Mouse (Mus musculus): ENCODE results near the gene Dact3.

Gene Dact3

DNA sequence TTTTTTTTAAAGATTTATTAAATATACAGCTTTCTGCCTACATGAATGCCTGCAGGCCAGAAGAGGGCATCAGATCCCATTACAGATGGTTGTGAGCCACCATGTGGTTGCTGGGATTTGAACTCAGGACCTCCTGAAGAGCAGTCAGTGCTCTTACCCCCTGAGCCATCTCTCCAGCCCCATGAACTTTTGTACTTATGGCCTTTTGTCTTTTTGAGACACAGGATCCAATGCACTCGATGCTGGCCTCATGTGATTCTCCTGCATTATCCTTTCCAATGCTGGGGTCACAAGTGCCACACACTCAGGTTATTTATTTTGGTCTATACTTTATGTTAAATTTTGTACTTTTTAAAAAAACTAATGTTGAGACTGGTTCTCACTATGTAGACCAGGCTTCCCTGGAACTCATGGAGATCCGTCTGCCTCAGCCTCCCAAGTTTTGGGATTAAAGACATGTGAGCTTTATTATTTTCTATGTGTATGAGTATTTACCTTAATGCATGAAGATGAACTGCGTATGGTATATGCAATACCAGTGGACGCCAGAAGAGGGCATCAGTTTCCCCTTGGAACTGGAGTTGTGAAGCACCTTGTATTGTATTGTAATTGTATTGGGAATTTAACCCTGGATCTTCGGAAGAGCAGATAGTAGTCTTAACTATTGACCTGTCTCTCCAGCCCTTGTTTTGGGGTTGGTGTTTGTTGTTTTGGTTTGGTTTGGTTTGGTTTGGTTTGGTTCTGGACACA, 15.0 kb upstream of the Dact3 start:
- DNase-seq, result peak; percentile 56

DNA sequence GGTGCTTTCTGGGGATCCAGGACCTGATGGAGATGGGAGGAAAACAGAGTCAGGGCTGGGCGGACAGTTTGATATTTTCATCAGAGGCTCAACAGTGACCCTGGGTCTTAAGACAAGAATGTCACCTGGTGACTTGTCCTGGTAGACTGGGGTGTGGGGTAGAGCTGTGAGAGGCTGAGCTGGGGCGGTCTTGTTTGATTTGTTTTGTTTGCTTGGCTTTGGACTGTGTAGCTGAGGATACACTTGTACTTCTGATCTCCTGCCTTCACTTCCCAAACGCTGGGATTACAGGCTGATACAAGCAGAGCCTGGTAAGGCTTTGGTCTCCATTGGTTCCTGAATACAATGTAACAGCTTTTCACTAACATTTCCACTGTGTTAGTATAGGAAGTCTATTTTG, 7.6 kb upstream of the Dact3 start:
- DNase-seq, result no peak

DNA sequence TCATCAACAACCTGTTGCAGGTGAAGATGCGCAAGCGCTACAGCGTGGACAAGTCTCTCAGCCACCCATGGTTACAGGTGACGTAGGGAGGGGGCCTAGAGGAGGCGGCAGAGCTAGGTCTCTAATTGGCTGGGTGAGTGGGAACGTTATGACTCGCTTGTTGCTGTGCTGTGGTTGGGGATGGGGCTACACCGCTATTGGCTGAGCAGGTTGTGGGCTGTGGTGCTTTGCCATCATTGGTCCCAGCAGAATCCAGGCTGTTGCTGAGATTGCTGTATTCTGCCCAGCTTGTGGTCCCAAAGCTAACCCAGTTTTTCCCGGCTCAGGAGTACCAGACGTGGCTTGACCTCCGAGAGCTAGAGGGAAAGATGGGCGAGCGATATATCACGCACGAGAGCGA, 5.6 kb upstream of the Dact3 start:
- peak; percentile 91 for DNase-seq

DNA sequence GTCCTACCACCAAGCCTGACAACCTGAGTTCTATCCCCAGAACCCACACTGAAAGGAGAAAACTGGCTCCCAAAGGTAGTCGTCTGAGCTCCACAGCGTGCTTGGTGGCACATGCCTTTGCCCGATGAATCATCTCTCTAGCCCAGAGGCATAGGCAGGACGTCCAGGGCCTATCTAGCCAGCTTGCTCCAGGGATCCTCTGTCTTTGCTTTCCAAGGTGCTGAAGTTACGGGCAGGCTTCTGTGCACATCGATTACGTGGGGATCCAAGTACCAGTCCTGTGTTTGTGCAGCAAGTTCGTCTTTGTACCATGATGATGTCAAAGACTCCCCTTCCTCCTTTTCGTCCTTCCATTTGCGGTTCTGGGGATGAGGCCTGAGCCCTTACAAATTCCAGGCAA, 3.5 kb upstream of the Dact3 start:
- DNase-seq, result no peak

DNA sequence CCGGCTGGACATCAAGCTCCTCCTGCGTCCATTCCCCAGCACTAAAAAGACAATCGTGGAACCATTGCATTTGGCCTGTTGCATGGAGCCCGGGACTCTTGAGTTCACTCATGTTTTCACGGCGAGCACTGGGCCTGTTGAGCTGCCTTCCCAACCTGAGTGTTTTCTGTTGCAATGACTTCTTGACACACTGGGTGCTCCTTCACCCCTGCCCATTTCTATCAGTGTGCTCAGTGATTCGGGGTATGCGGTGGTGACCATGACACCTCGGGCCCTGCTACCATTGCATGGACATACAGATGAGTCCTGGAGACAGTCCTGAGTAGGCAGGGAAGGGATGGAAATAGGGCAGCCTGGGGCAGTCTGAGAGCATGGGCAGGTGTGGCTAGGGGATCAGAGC, 2.6 kb upstream of the Dact3 start:
- DNase-seq, result no peak

DNA sequence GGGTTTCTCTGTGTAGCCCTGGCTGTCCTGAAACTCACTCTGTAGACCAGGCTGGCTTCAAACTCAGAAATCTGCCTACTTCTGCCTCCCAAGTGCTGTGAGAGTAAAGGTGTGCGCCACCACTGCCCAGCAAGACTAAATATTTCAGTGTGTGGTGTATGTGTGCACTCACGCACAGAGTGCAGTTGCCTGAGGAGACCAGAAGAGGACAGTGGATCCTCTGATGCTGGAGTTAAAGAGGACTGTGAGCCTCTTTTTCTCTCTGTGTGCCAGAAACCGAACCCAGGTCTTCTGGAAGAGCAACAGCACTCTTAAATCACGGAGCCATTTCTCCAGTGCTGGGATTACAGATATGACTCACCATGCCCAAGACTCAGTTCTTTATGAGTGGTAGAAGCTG, 1.7 kb upstream of the Dact3 start:
- DNase-seq, result no peak

DNA sequence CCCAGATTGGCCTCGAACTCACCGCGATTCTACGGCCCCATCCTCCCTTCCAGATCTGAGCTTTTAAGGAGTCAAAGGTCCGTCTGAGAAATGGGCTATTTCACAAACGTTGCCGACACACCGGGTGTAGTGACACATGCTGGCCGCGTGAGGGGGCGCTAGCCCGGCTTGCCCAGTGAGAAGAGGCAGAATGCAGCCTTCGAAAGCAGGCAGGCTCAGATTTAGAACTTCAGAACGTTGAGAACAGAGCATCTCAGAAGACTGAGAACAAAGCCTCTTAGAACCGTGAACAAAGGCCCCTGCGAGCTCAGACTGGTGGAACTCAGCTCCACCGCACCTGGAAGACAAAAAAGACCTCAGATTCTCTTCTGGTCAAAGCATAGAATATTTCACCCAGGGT, 927 bp upstream of the Dact3 start:
- peak; percentile 76 for DNase-seq

DNA sequence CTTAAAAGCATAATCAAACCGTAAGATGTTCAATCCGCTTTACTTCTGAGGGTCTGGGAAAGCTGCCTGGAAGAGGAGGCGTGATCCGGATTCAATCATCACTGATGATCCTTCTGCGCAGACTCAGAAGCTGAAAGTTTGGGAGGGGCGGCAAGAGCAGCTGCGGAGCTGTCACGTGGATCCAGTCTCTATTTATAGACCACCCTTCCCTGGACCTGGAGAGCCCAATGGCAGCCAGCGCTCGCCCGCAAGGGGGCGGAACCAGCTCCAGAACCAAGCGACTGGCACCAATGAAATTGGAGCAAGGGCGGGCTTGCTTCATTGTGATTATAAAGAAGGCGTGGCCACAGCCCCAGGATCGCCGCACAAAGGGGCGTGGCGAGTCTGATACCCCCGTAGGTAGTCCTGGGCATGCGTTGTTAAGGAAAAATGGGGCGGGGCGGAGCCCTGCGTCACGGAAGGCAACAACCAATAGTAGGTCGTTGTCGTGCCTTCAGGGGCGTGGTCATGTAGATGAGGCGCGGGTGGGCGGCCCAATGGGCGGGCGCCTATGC, 284 bp upstream of the Dact3 start:
- DNase-seq, result peak; percentile 100

DNA sequence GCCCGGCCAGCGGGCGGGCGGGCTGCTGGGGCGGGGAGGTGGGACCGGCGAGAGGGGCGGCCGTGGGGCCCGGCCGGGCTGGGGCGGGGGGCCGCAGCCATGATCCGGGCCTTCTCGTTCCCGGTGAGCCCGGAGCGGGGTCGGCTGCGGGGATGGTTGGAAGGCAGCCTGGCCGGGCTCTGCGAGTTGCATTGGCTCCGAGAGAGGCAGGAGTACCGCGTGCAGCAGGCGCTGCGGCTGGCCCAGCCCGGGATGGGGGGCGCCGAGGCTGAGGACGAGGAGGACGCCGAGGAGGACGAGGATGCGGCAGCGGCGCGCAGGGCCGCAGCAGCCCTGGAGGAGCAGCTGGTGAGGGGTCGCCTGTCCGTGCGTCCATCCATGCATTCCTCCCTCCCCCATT, 209 bp downstream of the Dact3 start:
- no peak for DNase-seq

DNA sequence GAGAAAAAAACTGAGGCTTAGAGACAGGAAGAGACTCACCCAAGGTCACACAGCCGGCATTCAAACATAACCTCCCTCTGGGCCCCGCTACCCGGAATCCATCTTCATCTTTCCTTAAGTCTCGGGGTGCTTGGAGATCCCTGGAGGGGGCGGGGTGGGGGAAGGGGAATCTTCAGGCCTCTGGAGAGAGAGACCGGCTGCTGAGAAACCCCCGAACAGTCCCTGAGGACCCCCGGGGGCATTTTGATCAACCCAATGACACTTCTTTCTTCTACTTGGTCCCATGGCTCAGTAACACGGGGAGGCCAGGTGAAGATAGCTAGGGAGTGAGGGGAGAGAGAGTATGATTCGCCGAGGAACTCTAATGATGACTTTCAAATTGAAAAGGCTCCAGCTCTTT, 889 bp downstream of the Dact3 start:
- no peak for DNase-seq

DNA sequence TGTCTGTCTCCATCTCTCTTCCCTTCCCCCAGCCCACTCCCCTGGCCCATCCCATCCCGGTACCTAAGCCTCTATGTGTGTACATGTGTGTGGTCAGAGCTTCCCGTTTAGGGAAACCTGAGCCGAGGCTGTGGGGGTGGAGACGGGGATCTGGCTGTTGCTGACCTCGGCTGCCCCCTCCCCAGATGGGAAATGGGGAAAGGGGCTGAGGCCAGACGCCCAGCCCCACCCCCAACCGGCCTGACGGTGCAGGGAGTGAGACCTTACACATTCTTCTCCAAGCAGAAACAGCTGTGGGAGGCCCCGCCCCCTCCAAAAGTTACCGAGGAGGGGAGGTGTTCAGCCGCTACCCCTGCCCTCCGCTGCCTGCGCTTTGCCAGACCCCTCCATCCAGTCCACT, 1.5 kb downstream of the Dact3 start:
- DNase-seq, result no peak

DNA sequence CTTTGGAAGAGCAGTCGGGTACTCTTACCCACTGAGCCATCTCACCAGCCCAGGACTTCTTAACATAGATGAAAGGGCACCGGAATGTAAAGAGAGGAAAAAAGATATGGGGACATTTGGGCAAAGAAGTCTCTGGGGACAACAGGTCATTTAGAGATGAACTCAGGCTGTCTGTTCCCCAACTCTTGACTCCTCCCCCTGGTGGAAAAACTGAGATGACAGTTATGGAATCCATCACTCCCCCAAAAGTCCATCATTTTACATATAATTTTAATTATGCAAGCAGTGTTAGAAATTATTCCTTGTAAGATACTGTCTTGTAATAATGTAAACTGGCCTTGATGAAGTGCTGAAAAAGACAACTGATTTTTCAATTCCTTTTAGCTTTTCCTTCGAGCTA, 2.6 kb downstream of the Dact3 start:
- DNase-seq, result no peak

DNA sequence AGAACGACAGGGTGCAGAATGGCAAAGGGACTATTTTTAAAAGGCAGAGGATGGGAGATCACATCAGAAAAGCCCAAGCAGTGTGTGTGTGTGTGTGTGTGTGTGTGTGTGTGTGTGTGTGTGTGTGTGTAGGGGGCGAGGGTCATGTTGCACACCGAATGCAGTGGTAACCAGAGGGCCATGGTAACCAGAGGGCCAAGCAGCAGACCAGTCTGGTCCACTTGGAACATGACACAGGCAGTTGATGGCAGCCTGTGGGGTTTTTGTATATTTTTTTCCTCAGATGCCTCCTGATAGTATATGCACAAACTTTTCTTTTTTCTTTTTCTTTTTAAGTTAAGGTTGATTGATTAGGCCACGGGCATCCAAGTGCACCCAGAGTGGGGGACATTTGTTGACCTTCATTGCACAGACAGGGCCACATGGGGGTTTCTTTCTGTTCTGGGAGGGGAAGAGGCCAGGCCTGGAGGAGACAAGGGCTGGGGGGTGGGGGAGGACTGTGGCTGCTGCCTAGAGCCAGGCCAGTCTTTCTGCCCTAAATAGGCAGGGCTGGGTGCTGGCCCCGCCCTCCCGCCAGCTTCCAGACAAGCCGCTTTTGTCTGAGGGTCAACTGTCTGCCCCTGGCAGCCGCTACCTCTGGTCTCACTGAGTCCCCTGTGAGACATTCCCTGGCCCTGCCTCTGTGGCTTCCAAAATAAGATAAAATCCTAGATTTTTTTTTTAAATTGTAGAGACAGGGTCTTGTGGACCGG, 4.9 kb downstream of the Dact3 start:
- no peak for DNase-seq

DNA sequence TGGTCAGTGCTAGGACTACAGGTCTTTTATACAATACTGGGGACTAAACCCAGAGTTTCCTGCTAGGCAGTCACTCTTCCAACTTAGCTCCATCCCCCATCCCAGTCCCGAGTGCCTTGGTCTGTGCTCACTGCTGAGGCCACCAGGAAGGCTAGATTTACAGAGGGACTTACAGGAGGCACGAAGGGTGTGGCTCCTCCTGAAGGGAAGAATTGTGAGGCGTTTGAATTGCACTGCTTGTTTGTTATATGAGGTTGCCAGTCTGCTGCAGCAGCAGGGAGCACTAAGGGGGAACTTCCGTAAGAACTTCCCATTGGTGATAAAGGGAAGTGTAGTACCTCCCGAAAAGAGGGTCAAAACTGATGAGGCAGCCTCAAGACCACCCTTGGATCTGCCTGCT, 5.5 kb downstream of the Dact3 start:
- no peak for DNase-seq

DNA sequence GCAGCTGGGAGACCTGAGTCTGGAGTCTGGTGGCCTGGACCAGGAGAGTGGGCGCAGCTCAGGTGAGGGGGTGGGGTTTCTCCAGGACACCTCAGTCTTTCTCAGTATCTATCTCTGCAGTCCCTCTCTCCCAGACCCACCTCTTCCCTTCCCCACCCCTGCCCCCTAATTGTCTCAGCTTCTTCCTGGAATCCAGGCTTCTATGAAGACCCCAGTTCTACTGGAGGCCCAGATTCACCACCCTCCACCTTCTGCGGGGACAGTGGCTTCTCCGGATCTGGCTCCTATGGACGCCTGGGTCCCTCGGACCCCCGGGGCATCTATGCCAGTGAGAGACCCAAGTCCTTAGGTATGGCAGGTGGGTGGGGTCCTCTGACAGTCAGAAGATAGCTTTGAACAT, 8.0 kb downstream of the Dact3 start:
- DNase-seq, result no peak

DNA sequence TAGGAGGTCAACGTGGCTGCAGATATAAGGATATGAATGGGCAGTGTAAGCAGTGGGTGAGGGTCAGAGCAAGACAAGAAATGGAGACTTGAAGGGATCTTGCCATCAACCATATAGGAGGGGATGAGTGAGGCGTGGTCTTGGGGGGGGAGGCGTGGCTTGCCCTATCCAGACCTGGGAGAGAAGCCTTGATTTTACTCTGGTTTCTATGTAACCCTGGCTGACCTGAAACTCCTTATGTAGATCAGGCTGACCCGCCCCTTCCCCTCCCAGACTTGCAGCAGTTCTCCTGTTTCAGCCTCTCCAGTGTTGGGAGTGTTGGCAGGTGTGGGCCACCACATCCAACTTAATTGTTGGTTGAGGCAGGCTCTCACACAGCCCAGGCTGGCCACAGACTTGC, 9.2 kb downstream of the Dact3 start:
- DNase-seq, result no peak

DNA sequence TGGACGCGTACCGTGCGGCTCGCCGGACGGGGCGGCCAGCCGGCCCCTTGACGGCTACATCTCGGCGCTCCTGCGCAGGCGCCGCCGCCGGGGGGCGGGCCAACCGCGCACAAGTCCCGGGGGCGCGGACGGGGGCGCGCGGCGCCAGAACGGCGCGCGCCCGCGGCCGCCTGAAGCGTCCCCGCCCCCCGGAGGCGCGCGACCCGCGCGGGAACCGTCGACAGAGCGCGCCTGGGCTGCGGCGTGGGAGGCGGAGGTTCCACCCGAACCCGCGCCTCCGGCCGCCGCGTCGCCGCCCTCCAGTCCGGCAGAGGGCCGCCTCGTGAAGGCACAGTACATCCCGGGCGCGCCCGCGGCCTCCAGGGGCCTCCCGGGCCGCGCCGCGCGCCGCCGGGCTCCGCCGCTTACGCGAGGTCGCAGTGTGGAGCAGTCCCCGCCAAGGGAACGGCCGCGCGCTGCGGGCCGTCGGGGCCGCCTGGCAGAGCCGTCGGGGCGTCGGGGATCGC, 10.2 kb downstream of the Dact3 start:
- no peak for DNase-seq

DNA sequence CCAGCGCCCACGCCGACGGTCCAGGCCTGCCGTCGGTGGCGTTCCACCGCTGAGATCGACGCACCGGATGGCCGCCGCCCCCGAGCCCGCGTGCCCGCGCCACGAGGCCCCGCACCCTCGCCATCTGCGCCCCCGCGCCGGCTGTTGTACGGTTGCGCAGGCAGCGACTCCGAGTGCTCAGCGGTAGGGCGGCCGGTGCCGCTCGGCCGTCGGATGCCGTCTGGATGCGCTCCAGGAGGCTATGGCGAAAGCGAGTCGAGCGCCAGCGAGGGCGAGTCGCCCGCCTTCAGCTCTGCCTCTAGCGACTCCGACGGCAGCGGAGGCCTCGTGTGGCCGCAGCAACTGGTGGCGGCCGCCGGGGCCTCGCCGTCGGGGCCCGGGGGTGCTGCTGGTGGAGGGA, 10.8 kb downstream of the Dact3 start:
- DNase-seq, result no peak

DNA sequence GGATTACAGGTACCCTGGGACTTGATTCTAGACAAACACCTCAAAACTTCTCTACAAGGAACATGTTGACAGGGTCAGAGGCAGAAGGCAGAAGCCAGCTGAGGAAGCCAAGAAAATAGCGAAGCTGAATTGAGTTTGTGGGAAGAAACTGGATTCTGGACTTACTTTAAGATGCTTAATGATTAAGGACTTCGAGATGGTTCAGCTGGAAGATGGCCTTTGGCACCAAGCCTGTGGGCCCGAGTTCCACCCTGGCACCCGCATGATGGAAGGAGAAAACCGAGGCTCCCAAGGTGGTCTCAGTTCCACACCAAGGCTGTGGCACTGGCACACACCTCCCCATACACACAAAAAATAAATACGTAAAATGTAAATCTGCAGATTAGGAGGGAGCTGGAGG, 15.4 kb downstream of the Dact3 start:
- DNase-seq, result no peak

DNA sequence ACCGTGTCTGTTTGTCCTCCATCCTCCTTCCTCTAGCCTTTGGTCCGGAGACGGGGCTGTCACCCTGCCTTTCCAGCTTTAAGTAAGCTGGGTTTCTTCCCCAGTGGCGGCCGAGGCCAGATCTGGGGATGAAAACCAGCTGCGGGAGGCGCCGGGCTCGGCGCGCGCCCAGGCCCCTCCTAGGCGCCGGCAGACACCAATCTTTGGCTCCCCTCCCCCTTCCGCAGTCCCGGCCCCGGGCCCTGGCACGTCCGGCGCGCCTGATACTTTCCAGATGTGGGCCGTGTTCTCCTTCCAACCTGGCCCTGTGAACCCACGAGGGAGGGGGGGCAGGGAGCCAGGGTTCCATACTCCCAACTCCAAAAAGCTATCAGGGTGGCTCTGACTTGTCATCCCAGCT, 15.8 kb downstream of the Dact3 start:
- DNase-seq, result no peak

DNA sequence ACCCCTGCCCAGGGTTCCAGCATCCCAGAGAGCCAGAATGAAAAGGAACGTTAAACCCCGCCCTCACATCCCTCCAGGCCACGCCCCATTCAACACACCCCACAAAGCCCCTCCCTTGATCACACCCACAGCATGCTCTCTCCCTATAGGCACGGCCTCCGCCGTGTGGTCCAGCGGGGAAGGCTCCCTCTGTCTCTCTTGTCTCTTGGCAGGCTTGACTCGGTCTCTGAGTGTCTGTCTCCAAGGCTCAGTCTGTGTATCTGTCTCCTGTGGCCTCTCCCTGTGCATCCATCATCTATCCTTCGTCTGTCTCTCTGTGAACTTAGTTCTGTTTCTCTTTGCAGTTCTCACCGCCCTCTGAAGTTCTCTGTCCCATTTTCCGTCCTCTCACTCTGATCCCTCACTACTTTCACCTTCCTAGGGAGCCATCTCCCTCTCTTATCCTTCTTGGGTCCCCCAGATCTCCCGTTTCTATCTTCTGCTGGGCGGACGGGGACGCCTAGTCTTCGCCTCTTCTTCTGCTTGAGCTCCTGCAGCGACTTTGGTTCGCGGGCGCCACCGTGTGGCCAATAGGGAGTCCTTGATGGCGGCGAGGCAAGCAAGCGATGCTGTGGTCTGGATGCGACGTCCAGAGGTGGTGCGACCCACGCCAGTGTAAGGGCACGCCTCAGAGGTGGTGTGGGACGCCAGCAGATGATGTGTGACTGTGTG, 16.7 kb downstream of the Dact3 start, which contains the start of gene Gng8:
TSS of gene Gng8 (plus strand) at position 146 of the 711 bp plus-strand sequence.
- DNase-seq, result peak; percentile 81

DNA sequence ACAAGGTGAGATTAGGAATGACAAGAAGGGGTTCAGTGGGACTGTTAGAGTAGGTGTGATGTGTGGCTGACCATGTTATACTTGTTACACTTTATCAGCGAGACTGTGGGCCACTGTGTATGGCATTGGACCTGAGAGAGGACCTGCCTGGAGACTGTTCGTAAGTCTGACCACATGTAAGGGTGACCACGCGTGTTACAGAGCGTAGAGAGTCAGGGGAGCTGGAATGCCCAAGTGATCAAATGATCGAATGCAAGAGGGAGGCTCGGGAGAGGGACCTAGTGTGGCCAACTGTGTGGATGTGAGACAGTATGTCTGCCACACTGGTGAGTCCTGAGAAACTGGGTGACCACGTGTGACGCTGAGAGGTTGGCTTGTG, 17.2 kb downstream of the Dact3 start:
- no peak for DNase-seq

DNA sequence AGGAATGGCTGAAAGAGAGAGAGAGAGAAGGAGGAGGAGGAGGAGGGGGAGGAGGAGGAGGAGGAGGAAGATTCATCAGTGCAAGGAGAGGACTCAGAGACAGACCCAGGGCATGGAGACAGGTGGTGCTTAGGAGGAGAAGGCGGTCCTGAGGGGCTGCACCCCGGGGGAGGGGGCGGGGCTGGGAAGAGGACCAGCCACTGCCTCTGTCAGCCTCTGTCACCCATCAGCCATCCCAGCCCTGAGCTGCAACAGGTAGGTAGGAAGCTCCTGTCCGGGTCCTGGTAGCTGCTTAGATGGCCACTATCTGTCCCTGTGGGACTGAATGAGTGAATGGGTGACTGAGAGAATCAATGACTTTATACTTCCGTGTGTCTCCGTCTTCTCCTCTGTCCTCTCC, 18.5 kb downstream of the Dact3 start:
- no peak for DNase-seq

DNA sequence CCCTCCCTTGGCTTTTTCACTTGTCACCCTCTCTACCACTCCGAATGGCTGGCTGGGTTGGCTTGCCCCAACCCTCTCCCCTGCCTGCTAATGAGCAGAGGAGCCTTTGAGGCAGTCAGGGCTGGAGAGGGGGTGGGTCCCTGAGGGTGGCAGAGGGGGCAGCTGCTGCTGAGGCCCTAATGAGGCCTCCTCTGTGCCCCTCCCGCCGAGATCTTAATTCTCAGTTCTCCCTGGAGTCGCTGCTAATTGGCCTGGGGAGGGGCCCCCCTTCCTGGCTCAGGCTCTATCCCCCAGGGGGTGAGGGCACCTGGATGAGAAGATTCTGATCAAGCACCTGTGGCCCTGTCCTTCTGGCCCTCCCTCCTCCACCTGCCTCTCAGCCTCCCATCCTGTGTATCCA, 19.2 kb downstream of the Dact3 start:
- no peak for DNase-seq

All from cerebellum, adult 11 months (tissue).